Mouse (Mus musculus) erythroblast, embryonic 14.5 days (primary cell): ENCODE data around the gene Myod1.

Experiments
- GATA1 ChIP-seq: IDR thresholded peaks from 2 replicates; pipeline ENCODE4 v1.6.1; 2012; ENCODE audit warnings: low read length, inconsistent platforms, mixed read lengths
- TAL1 ChIP-seq: IDR thresholded peaks from 3 replicates; pipeline ENCODE4 v1.6.1; 2012; ENCODE audit warnings: low read length, inconsistent platforms, mixed read lengths

DNA sequence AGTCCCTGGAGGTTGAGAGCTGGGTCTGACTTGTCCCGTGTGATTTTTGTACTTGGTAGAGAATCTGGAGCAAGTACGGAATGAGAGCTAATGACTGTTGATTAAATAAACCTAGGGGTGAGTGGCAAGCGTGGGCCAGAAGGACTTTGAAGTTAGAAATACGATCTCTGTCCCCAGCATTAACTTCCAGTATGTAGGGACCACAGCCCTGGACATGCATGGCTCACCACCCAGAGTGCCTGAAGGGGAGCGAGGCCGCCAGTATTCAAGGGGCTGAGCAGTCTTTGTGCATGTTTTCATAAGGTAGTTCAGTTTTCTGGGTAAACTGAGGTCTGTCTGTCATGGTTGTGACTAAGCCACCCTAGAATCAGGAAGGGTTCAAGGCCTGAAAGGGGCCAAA lies 19.3 kb downstream of the Myod1 start:
- TF ChIP-seq TAL1, result no peak
- TF ChIP-seq GATA1, result no peak
